Mouse (Mus musculus) cerebellum, adult (tissue): ENCODE measurements around the gene Tmem242.

Experiments used
- ATAC-seq: cut with Nextera tagmentation; 2 replicates; pipeline ENCODE4 v1.9.2; 2017; ENCODE audit warnings: mild to moderate bottlenecking, moderate library complexity, mixed read lengths; ENCODE audit not compliant: insufficient number of reproducible peaks, low FRiP score, low TSS enrichment

The Tmem242 gene

GRCm38 (mm10) chr17:5385694-5386093 is 54.4 kb downstream of the Tmem242 start:
- ATAC-seq = no peak

GRCm38 (mm10) chr17:5377930-5378310 is 62.1 kb downstream of the Tmem242 start:
- no peak for ATAC-seq

GRCm38 (mm10) chr17:5377151-5377929 is 62.7 kb downstream of the Tmem242 start:
- ATAC-seq = no peak

- ATAC-seq = no peak
These were observed 67.1 kb downstream of the Tmem242 start for GRCm38 (mm10) chr17:5372951-5373350.

GRCm38 (mm10) chr17:5371521-5371920 is 68.5 kb downstream of the Tmem242 start:
- no peak for ATAC-seq

- no peak for ATAC-seq
These were observed 69.0 kb downstream of the Tmem242 start for GRCm38 (mm10) chr17:5371032-5371431.

GRCm38 (mm10) chr17:5365992-5366398 is 74.1 kb downstream of the Tmem242 start:
- ATAC-seq = no peak
